Mouse (Mus musculus) olfactory bulb, adult 2 months (tissue): ENCODE data around the gene Babam2. TPM values are rescaled to one million over a fixed set of nuclear protein-coding genes. Genes with fewer than 3 reads are reported as not detected.

Experiments
- H3K27ac ChIP-seq: fragments of 200-500 bp; 2 replicates; pipeline ENCODE4 v1.5.1; 2012; ENCODE audit warnings: low read depth, low read length; ENCODE audit not compliant: insufficient read depth
- H3K4me1 ChIP-seq: fragments of 200-500 bp; 2 replicates; pipeline ENCODE4 v1.6.1; 2012; ENCODE audit warnings: low read length; ENCODE audit not compliant: control insufficient read depth, insufficient read depth
- H3K4me3 ChIP-seq: fragments of 200-500 bp; 2 replicates; pipeline ENCODE4 v1.5.1; 2012; ENCODE audit warnings: mild to moderate bottlenecking, low read depth, low read length, moderate library complexity; ENCODE audit not compliant: insufficient read depth
- CTCF ChIP-seq: fragments of 200-500 bp; IDR thresholded peaks from 2 replicates; pipeline ENCODE4 v1.5.1; 2012; ENCODE audit warnings: low read depth, mild to moderate bottlenecking, low read length, moderate library complexity; ENCODE audit not compliant: insufficient read depth
- POLR2A ChIP-seq: fragments of 200-500 bp; IDR thresholded peaks from 2 replicates; pipeline ENCODE4 v1.6.1; 2012; ENCODE audit warnings: mild to moderate bottlenecking, low read depth, low read length, moderate library complexity; ENCODE audit not compliant: insufficient read depth
- WGBS: fragments of 180-500 bp; shearing (Covaris S2); methylation state at CpG from one replicate; pipeline ENCODE4 v1.1.7; 2018; 5-methylcytosine and 5-hydroxymethylcytosine counted together
- polyA plus RNA-seq: library from polyadenylated mRNA; stranded (reverse); fragments of >200 nt; gene quantifications from 2 replicates; pipeline ENCODE4 v1.2.4, GENCODE M21; 2012; ENCODE audit warnings: low replicate concordance; ENCODE audit not compliant: missing spikeins, insufficient read depth, insufficient read length

Gene Babam2
- polyA plus RNA-seq, 1 experiment = not detected

DNA sequence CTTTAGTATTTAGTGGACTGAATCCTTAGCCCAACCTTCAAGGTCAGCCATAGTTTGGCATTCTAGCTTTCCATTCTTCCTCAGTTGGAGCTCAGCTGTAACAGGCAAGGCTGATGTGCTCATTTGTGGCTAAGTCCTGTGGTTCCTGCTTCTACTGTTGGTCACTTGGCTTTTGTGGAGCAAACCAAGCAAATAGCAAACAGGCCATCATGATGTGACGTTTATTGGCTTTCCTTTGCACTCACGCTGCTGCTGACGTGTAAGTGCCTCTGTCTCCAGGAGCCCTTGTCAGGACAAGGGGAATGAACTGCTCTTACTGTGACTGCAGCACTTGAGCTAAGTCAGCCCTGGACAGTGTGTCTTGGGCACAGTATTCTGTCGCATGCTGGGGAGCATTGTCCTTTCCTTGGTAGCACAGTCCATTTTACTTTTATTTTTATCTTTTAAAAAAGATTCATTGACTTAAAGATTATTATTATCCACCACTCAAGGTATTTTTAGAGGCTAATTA lies 45.1 kb downstream of the Babam2 start:
- H3K4me3 ChIP-seq = no peak overlapping the region
- TF ChIP-seq CTCF = no peak
- no peak for TF ChIP-seq POLR2A
- 58% methylated on average over 4 of the region's 4 CpGs for WGBS
- no peak overlapping the region for H3K27ac ChIP-seq
- peaks cover 3% of the 10 kb centered on the region for H3K4me1 ChIP-seq

DNA sequence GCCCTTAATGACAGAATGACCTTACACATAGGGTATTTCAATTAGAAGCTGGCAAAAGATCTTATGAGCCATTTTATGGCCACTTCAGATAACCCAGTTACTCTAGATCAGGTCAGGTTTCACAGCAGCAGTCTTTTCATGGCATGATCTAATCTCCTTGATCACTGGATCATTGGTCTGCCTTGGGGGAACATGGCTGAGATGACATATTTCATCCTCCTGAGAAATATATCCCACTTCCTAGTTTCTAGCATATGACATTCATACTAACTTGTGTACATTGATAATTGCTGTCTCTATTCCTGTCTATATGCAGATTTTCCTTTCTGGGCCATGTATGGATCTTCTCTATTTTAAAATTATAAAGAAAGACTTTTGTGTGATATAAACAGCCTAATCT lies 51.9 kb downstream of the Babam2 start:
- TF ChIP-seq CTCF (no peak), POLR2A (no peak)
- Histone ChIP-seq H3K4me1 (peaks cover 4% of the 10 kb centered on the region; the same call in 1 of the 2 replicates), H3K27ac (no peak overlapping the region), H3K4me3 (no peak overlapping the region)

DNA sequence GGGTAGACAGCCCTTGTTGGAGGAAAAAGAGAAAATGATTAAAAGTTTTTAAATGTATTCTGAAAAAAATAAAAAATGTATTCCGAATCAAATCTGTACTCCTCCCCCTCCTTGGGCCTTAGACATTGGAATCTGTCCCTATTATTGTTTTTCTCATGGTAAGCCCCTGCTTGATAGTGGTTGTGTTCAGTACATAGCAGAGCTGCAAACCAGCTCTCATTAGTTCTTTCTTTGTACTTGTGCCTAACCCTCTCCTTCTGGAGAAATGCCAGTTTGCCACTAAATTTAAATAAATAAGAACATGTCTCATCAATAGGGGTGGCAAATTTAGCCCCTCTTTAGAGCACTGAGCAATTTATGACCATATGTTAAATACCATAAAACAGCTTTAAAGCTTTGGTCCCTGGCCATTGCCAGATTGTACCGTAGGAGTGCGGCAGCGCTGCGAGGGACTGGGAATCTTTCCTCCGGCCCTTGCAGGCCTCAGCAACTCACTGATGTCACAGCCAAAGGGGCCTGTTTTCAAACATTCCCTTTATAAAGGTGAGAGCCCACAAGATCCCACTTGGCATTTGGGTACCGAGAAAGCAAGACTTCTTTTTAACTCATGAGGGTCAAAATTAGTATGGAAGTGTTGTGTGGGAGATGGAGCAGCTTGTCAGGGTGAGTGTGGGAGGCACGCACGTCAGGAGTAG lies 52.9 kb downstream of the Babam2 start:
- 65% methylated on average over 9 of the region's 9 CpGs for WGBS
- H3K4me3 ChIP-seq = no peak overlapping the region
- TF ChIP-seq POLR2A (no peak), CTCF (no peak)
- H3K4me1 ChIP-seq = peaks cover 4% of the 10 kb centered on the region; the same call in 1 of the 2 replicates
- H3K27ac ChIP-seq = no peak overlapping the region

DNA sequence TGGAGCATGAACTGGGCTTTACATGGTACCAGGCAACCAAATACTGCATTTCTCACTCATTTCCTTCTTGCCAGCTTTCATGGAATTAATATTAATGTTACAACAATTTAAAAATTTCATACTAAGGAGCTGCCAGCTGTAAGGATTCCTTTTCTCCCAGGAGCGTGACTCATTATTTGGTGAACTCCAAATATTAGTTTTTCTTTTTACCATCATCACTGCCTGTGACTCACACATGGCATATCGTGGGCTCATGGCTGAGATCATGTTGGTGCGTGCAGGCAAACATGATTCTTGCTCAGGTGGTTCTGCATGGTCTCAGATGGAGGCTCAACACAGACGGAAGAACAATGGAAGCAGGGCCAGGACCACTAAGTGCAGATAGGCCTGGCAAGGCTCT lies 53.5 kb downstream of the Babam2 start:
- no peak for TF ChIP-seq CTCF
- TF ChIP-seq POLR2A = no peak
- Histone ChIP-seq H3K27ac (no peak overlapping the region), H3K4me3 (no peak overlapping the region), H3K4me1 (peaks cover 4% of the 10 kb centered on the region; the same call in 1 of the 2 replicates)
- 66% methylated on average over 4 of the region's 4 CpGs for WGBS

DNA sequence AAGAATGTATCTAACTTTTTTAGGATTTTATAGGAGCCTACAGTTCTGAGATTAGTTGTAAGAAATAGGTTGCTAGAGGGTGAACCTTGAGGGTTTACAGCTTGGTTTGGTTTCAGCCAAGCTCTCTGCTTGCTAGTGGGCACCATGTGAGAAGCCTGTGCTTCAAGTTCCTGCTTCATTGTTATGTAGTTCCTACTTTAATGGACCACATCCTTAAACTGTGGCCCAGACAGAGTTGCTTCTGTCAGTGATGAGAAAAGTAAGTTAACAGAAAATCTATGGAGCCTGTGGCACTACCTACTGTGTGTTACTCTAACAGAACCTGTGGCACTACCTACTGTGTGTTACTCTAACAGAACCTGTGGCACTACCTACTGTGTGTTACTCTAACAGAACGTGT lies 57.1 kb downstream of the Babam2 start:
- no peak overlapping the region for H3K4me3 ChIP-seq
- TF ChIP-seq CTCF = no peak
- no peak for TF ChIP-seq POLR2A
- H3K27ac ChIP-seq = no peak overlapping the region
- WGBS = 95% methylated on average over 1 of the region's 1 CpGs
- H3K4me1 ChIP-seq = peaks cover 4% of the 10 kb centered on the region; the same call in 1 of the 2 replicates

DNA sequence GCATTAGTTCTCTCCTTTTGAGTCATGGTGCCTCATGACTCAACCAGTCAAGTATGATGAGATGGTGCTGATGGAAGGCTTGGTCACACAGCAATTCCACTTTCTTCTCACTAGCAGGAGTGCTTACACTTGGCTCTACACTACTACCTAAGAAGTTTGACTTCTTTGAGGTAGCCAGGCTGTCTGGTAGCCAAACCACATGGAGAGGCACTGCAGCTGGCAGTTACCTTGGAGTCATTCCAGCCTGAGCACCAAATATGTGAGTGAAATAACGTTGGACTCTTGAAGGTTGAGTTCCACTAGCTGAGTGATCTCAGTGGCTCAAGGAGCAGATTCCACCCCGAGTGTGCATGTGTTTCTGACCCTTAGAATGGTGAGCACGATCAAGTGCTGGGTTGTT lies 57.8 kb downstream of the Babam2 start:
- Histone ChIP-seq H3K4me3 (no peak overlapping the region), H3K27ac (no peak overlapping the region), H3K4me1 (peaks cover 4% of the 10 kb centered on the region; the same call in 1 of the 2 replicates)
- 74% methylated on average over 3 of the region's 3 CpGs for WGBS
- TF ChIP-seq CTCF = no peak
- no peak for TF ChIP-seq POLR2A

DNA sequence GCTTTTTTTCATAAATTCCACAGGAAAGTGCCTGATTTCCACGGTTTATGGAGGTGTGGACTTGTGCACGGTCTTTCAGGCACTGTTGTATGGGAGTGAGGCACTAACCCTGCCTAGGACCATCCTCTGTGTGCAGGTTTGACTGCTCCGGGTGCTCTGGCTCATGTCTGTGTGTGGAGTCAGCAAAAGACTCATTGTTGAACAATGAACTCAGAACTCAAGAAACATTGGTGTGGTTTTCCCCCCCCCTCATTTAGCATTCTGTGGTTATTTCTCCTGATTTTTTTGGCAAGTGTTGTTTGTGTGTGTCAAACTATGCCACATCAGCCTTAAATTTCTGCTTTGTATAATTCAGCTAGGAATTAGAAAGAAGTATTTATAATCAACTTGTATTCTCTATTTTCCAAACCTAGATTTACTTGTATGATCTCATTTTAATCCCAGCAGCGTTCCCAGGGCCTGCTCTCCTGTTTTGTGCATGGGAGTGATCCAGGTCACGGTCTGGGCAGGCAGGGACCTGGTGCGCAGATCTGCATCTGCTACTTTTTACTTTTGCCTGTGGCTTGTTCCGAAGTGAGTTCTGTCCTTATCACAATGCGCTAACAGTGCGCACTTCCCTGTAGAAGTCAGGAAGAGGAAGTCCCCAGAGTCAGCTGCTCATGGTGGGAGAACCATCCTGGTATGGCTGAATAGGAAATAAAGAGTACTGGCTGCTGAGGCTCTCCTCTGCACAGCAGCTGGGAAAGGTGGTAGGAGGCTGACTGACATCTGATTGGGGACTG lies 61.0 kb downstream of the Babam2 start:
- WGBS = 88% methylated on average over 9 of the region's 9 CpGs
- H3K27ac ChIP-seq = no peak overlapping the region
- no peak overlapping the region for H3K4me3 ChIP-seq
- no peak for TF ChIP-seq POLR2A
- no peaks in the 10 kb centered on the region for H3K4me1 ChIP-seq

DNA sequence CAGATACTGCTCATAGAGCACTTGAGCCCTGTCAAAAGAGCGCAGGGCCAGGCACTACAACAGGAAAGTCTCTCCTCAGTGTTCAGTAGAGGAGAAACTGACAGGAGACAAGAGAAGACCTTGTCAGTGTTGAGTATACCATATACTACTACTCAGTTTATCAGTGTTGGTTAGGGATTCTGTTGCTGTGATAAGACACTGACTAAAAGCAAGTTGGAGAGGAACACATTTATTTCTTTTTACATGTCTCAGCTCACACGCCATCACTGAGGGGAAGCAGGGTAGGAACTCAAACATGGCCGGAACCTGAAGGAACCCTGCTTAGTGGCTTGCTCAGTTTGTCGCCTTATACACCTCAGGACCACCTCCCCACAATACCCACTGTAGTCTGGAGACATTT lies 64.4 kb downstream of the Babam2 start:
- TF ChIP-seq CTCF (no peak), POLR2A (no peak)
- Histone ChIP-seq H3K4me3 (no peak overlapping the region), H3K27ac (no peak overlapping the region), H3K4me1 (no peaks in the 10 kb centered on the region)
- 97% methylated on average over 4 of the region's 4 CpGs for whole genome bisulfite sequencing

DNA sequence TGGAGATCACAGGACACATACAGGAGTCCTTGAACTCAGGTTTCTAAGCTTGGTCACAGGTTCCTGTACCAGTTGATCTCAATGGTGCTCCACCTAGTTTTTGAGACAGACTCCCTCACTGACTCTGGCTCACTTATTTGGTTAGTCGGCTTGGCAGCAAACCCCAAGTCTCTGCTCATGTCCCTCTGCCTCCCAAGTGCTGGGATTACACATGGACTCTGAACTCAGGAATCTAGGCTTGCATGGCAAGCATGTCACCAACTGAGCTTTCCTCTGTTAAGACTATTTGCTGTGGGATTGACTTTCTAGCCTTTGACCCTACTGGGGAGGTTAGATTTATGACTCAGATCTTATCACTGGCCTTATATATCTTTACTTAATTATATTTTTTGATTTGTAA lies 65.3 kb downstream of the Babam2 start:
- Histone ChIP-seq H3K4me3 (no peak overlapping the region), H3K4me1 (no peaks in the 10 kb centered on the region), H3K27ac (no peak overlapping the region)
- no peak for TF ChIP-seq POLR2A
- TF ChIP-seq CTCF = no peak
- 92% methylated on average over 1 of the region's 1 CpGs for WGBS
